Mouse (Mus musculus) C2C12 (cell line): ENCODE measurements at regions not wholly inside any gene's neighbourhood (a gene's known extent, or its start where the extent isn't known, plus 50 kb on each side); places are given as distances from the start of the nearest gene placed in this dataset.

ENCODE experiments used
- CTCF ChIP-seq: IDR thresholded peaks from one replicate; pipeline ENCODE4 v1.5.1; 2011; ENCODE audit not compliant: control insufficient read depth, insufficient read depth, insufficient read length
- FOSL1 ChIP-seq: IDR thresholded peaks from one replicate; pipeline ENCODE4 v1.8.0; 2011; ENCODE audit warnings: mild to moderate bottlenecking, low read length; ENCODE audit not compliant: poor library complexity, insufficient read depth, severe bottlenecking
- MAX ChIP-seq: IDR thresholded peaks from one replicate; pipeline ENCODE4 v1.6.1; 2011; ENCODE audit warnings: mild to moderate bottlenecking, control low read depth
- MYOD1 ChIP-seq: IDR thresholded peaks from one replicate; pipeline ENCODE4 v1.6.1; 2011; ENCODE audit warnings: low read depth; ENCODE audit not compliant: control insufficient read depth, insufficient read length
- USF1 ChIP-seq: IDR thresholded peaks from one replicate; pipeline ENCODE4 v1.6.1; 2011; ENCODE audit warnings: low read depth, mild to moderate bottlenecking, control low read depth, moderate library complexity

DNA sequence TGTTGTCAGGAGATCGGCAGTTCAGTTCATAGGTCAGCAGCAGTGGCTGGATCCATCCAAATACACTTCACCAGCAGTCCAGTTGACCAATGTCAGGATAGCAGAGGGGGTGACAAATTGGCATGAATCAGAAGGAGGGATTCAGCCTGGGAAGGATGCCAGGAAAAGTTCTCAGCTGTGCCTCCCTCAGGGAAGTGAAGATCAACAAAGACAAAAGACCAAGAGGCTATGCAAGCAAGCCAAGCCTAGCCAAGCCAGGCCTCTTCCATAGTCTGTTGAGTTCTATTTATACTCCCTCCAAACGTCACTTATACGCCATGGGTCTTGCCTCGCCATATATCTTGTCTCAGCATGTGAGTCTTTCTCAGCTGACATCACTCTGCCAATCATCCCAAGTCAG lies 129.9 kb downstream of the Opa1 start:
- TF ChIP-seq CTCF: no peak
- no peak for TF ChIP-seq MAX
- no peak for TF ChIP-seq USF1
- TF ChIP-seq MYOD1: no peak
- TF ChIP-seq FOSL1: no peak
